Mouse (Mus musculus) T-cell, adult 66 days (primary cell): ENCODE data around the gene Med29. TPM values are rescaled to one million over a fixed set of nuclear protein-coding genes. Genes with fewer than 3 reads are reported as not detected.

Experiments
- total RNA-seq, 2 experiments: library from RNA; stranded (reverse); gene quantifications; 3 replicates in 1 of 2; 4 replicates in 1 of 2; pipeline ENCODE4 v1.2.4; 2023

Med29 gene
- total RNA-seq, result 10 to 100 TPM; 16.1 to 20.7 TPM

DNA sequence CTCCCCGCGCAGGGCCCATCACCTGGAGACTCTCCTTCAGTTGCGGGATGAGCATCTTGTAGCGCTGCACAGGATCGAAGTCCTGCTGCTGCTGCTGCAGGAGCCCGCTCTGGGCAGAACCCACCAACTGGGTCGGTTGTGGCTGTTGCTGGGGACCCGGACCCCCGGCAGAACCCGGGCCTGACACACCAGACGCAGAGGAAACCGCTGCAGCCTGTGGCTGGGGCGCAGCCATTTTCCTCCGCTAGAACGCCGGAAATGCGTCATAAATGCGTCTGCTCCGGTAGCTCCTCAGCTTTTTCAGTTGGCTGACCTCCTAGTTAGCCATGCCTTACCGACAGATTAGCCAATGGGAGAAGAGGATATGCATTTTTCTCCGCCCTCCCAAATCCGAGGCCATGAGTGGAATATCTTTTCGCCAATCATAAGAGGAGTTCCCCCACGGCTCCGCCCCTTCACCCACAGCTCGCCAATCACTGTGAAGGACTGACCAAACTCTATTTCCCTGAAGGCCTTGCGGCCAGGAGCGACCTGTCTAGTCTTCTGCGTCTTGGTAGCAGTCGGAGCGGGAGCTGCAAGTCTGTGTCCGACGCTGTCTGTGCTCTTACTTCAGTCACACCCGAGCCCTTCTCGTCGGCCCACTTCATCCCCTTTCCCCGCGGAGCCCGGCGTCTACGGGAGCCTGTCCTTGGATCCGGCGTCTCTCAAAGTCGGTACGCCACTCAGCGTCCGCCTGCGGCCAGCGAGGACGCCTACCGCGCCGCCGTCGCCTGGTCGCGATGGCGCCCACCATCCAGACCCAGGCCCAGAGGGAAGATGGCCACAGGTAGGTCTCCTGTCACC is at the start of gene Med29, which contains the start of gene Paf1:
Gene Med29 (minus strand): TSS at position 280 of the 843 bp plus-strand sequence.
Gene Paf1 (plus strand): TSS at position 523 of the 843 bp plus-strand sequence.

DNA sequence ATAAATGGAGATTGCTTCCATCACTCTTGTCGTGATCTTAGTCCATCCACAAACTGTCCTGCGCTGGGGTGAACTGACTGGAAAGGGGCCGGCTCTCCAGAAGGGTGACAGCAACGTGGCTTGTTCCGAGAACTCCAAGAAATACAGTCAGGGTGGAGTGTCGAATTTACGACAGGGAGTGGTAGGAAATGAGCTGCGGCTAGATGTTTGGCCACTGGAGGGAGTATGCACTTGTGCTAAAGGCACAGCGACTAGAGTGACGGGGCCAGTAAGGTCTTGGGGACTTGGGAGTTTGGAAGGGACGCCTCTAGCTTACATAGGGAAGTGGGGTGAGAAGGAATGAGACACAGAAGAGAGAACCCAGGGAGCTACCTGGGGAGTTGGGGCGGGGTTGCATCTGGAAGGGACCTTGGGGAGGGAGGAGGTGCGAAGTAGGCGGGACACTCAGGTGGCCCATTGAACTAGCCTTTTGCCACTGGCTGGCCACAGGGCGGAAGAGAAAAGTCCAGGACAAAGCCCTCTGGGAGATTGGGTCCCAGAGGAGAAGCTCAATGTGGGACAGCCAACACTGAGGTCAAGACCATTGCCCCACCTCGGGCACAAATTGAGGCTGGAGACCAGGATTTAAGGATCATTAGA is 44.5 kb upstream of the Med29 start, which contains the start of gene Gmfg:
Gene Gmfg (plus strand): TSS at position 516 of the 639 bp plus-strand sequence.

DNA sequence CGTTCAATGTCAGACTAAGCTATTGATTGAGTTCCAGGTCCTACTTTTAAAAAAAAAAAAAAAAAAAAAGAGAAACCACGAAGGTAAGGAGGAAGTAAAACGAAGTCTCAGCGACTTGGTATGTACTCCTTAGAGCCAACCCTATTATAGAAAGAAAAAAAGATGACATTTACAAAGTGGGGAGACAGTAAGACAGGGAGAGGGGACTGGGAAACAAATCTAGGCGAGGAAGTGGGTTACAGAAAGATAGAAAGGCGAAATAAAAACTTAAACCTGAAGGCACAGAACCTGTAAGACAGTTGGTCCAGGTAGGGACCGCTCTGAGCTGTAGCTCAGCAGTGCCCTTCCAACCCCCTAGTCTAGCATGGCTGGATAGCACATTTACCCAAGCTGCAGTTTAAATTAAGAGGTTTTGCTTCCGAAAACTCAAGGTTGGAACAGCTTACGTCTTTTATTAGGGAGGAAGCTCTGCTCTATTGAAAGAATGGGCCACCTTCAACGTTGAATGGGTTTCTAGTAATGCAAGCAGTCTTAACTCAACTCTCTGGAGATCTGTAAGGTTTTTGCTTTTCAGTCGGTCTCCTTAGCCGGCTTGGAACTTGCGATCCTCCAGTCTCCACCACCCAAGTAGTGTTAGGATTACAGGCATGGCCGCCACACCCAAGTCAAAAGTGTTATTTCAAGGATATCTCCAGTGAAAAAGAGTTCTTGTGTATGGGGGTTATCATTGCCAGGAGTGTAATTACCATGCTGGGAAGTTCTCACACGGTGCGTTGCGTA is 12.1 kb downstream of the Med29 start, which contains the start of gene Zfp36:
Gene Zfp36 (minus strand): TSS at position 17 of the 780 bp plus-strand sequence.

DNA sequence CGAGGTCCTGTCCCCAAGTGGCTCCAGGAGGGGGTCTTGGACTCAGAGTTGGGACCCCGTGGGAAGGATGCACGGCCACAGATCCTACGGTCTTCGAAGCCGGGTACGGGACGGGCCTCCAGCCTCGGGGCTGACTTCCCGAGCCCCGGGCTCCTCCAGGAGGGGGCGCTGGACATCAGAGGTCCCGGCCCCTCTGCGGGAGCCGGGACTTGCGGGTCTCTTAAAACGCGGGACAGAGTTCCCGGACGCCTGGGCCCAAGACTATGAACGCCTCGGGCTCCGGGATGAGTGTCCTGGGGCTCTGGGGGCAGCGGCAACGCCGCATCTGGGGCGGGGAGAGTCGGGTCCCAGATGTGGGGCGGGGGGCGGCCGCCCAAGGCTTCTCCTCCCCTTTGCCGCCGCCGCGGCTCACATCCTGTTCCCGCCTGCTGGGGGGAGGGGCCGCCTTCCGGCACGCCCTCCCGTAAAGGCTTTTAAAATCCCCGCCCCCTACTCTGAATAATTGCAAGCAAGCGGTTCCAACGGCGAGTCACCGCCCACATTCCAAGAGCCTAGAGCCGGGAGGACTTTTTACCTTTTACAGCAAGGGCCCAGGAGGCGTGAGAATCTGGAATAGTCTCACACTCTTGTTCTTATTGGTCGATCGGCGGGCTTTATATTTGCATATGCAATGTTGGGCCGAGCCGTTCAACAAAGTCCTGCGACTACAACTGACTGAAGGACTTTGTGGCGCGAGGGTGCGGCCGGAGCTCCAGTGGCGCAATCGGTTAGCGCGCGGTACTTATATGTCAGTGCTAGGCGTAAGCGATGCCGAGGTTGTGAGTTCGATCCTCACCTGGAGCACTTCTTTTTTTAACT is 20.0 kb downstream of the Med29 start, which contains the start of gene Plekhg2:
Gene Plekhg2 (minus strand): TSS at position 349 of the 858 bp plus-strand sequence.

DNA sequence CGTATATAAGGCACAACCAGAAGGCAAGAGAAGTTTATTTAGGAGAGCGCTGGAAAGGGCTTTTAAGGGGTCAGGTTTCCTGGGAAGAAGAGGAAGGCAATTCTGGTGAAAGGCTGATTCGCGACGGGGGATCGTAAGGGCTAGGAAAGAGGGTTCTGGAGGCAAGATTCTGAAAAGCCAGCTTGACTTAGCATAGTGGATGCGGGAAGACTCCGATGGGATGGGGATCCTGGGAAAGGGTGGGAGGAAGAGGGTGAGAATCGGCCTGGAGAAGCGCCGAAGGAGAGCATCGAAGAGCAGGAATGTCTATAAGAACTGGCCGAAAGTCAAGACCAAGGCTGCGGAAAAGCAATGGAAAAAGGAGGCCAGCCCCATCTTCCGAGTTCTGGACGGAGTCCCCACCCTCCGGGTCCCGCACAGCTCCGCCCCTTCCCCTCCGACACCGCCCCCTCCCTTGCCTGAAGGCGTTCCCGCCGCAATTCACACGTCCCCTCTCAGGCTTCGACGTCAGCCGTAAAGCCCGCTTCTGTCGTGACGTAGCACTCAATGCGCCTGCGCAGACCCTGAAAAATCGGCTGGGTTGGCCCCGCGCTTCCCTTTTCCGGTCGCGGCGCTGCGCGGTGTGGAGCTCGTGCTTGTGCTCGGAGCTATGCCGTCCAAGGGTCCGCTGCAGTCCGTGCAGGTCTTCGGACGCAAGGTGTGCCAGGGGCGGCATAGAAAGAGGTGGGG is 42.2 kb downstream of the Med29 start, which contains the start of gene Rps16:
Gene Rps16 (plus strand): TSS at position 498 of the 729 bp plus-strand sequence.

DNA sequence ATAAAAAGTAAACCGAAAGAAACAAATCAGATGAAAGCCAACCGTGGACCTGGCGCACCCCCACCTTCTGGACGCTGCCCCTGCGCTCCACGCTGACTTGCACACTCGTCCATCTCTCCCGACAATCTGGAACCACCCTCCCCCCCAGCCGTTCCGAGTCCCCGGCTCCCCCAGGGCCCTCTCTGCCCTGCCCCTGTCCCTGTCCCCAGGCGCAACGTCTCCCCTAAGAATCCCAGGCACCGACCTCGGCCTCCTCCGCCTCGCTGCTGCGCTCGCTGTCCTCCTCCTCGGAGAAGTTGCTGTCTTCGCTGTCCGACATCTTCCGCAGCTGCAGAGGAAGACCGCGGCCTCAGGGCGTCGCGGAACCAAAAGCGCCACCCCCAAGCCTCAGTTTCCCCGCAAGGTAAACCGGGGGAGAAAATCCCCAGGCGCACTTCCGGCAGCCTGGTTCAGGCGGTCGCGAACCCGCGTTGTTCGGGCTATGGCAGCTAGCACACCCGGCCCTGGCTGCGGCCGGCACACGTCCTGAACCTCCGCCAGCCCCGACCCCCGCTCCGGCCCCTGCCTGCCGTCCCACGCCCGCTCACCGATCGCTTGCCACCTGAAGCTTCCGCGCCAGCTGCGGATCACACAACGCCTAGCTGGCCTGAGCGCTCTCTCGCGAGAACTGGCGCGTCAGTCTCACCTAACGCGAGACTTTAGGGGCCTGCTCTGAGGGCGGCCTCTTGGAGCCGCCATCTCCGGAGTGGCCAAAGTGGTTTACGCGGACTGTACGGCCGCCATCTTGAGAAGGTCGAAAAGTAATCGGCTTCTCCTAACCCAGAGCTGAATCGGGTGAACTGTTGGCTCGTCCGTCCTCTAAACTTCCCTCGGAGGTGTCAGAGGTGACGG is 54.2 kb downstream of the Med29 start, which contains the start of gene Supt5:
Gene Supt5 (minus strand): TSS at position 639 of the 891 bp plus-strand sequence.

Other genes with a start within 250 kb of the Med29 start
- gene Fbl, start 223.0 kb downstream of the Med29 start, total RNA-seq, result 100 to 1,000 TPM; 207 to 223 TPM
- 10 to 100 TPM; 13.8 to 14.1 TPM for gene Dyrk1b, start 213.2 kb downstream of the Med29 start, total RNA-seq
- gene Eid2, start 124.8 kb downstream of the Med29 start, total RNA-seq, result 10 to 100 TPM; 11.0 to 12.4 TPM
- gene Eid2b, start 115.0 kb downstream of the Med29 start, total RNA-seq, result 1 to 10 TPM; 6.2 to 7.4 TPM
- gene Selenov, start 101.5 kb downstream of the Med29 start, total RNA-seq, result not detected
- not detected for gene Dll3, start 90.5 kb downstream of the Med29 start, total RNA-seq
- 10 to 100 TPM; 34.1 to 40.1 TPM for gene Timm50, start 80.6 kb downstream of the Med29 start, total RNA-seq
- gene Supt5, start 54.0 kb downstream of the Med29 start, total RNA-seq, result 100 to 1,000 TPM; 169 to 174 TPM
- 1,000 to 10,000 TPM; 5,462 to 5,531 TPM for gene Rps16, start 42.1 kb downstream of the Med29 start, total RNA-seq
- 100 to 1,000 TPM; 182 to 187 TPM for gene Plekhg2, start 20.1 kb downstream of the Med29 start, total RNA-seq
- 100 to 1,000 TPM; 193 to 206 TPM for gene Zfp36, start 12.5 kb downstream of the Med29 start, total RNA-seq
- gene Paf1, start 243 bp upstream of the Med29 start, total RNA-seq, result 100 to 1,000 TPM; 144 to 185 TPM
- 100 to 1,000 TPM; 282 to 300 TPM for gene Gmfg, start 44.7 kb upstream of the Med29 start, total RNA-seq
- gene Lrfn1, start 59.3 kb upstream of the Med29 start, total RNA-seq, result 1 to 10 TPM; 4.3 to 5.1 TPM
- gene Ifnl2, start 117.7 kb upstream of the Med29 start, total RNA-seq, result not detected
- gene Ifnl3, start 130.1 kb upstream of the Med29 start, total RNA-seq, result not detected
- gene Sycn, start 148.2 kb upstream of the Med29 start, total RNA-seq, result not detected
- gene Nccrp1, start 154.5 kb upstream of the Med29 start, total RNA-seq, result not detected
- 10 to 100 TPM; 43.9 to 46.4 TPM for gene Samd4b, start 205.4 kb upstream of the Med29 start, total RNA-seq
- gene Pak4, start 205.5 kb upstream of the Med29 start, total RNA-seq, result 10 to 100 TPM in 1 of 2 experiments, 1 to 10 TPM in 1; 8.4 to 10.2 TPM
- gene Acp7, start 238.6 kb upstream of the Med29 start, total RNA-seq, result not detected